Mouse (Mus musculus): ENCODE measurements at regions not wholly inside any gene's neighbourhood (a gene's known extent, or its start where the extent isn't known, plus 50 kb on each side); places are given as distances from the start of the nearest gene placed in this dataset.

DNA sequence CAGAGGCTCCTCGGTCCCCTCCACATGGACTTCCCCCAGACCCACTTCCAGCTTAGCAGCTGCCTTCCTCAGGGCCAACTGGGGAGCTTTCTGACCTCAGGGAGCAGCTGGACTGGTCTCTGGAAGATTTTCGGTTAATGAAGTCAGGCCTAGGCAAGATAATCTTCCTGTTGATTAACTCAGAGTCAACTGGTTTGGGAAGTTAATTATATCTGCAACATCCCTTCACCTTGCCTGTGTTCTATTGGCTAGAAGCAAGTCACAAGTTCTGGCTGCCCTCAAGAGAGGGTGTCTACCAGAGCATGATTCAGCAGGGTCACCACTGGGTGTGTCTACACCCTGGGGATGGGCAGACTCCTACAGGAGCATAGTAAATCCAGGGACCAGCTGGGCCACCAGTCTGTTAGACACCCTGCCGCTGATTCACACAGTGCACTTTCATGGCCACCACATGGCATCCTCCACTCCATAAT, 53.9 kb upstream of the Maml3 start:
- no peak for DNase-seq (ENCODE audit: low spot score)

DNA sequence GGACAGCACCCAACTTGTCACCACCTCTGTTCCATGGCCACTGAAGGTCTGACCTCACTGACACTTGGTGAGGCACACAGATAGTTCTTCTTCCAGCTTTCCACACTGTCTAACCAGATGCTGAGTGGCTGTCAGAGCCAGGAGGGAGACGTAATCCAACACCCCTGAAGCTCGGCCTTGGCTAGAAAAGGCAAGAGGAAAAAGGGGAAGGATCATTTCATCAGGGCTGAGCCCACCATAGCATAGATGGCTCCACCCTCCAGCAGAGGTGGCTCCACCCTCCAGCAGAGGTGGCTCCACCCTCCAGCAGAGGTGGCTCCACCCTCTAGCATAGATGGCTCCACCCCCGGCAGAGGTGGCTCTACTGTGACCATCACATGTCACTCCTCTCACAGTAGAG, 56.8 kb upstream of the Maml3 start:
- DNase-seq (ENCODE audit: low spot score): no peak

GRCm38 (mm10) chr3:52163990-52164389, 59.1 kb upstream of the Maml3 start:
- no peak for DNase-seq (ENCODE audit: low spot score)

- no peak for DNase-seq (ENCODE audit: low spot score)
These were observed 62.5 kb upstream of the Maml3 start for GRCm38 (mm10) chr3:52167420-52167819.

- no peak for DNase-seq (ENCODE audit: low spot score)
These were observed 66.0 kb upstream of the Maml3 start for GRCm38 (mm10) chr3:52170847-52171246.

DNA sequence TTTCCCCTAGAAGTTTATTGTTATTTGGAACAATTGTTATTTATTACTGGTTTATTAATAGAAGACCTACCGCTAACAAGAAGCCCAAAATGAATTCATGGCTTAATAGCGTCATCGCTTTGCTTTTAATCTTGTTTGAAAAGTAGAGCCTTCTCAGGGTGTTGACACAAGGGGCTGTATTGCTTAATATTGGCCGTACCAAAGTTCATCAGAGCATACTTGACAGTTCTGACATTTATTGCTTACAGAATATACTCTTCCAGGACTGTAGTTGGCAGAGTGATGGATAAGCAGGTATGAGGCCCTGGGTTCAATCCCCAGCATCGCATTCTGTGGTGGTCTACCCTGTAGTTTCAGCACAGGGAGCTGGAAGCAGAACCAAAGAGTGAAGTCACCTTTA, 66.4 kb upstream of the Maml3 start:
- no peak for DNase-seq (ENCODE audit: low spot score)

- DNase-seq (ENCODE audit: low spot score): no peak
These were observed 68.6 kb upstream of the Maml3 start for GRCm38 (mm10) chr3:52173490-52173889.

- DNase-seq (ENCODE audit: low spot score): no peak
These were observed 71.2 kb upstream of the Maml3 start for GRCm38 (mm10) chr3:52176108-52176507.

- no peak for DNase-seq (ENCODE audit: low spot score)
These were observed 74.0 kb upstream of the Maml3 start for GRCm38 (mm10) chr3:52178851-52179250.

GRCm38 (mm10) chr3:52179686-52180085, 74.8 kb upstream of the Maml3 start:
- DNase-seq (ENCODE audit: low spot score): peak; percentile 77

DNA sequence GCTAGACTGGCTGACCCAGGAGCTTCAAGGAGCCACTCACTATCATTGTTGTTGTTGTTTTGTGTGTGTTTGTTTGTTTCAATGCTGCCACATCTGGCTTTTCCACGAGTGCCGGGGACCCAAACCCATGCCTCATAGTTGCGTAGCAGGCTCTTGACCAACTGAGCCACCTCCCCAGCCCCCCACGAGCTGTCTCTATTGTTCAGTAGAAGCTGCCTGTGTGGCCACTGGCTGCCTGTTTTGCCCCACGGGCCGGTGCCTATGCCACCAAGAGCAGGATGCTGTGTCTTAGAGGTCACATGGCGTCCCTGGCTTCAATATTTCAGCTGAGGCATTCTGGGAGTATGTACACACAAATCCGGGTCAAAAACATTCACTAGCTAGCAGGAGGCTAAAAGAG, 75.4 kb upstream of the Maml3 start:
- DNase-seq (ENCODE audit: low spot score): peak; percentile 34

DNA sequence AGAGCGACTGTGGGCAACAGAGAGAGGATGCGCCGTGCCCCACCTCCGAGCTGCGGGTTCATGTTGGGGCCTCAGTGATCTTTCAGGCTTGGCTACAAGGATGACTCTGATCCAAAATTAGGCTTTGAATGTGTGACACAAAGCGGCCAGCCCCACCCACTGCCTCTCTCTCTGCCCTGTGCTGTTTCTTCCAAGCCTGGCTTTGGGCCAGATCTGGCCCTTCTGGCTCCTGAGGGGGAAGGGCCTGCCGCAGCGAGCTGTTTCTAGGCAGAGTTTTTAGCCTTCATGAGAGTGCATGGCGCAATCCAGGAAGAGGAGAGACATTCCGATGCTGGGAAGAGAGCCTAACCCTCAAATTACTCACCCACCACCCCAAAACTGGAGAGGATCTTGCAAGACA, 75.9 kb upstream of the Maml3 start:
- peak; percentile 56 for DNase-seq (ENCODE audit: low spot score)

- DNase-seq (ENCODE audit: low spot score): no peak
These were observed 76.6 kb upstream of the Maml3 start for GRCm38 (mm10) chr3:52181326-52182101.

GRCm38 (mm10) chr3:52184241-52184640, 79.4 kb upstream of the Maml3 start:
- no peak for DNase-seq (ENCODE audit: low spot score)

GRCm38 (mm10) chr3:52185351-52185750, 80.5 kb upstream of the Maml3 start:
- no peak for DNase-seq (ENCODE audit: low spot score)

DNA sequence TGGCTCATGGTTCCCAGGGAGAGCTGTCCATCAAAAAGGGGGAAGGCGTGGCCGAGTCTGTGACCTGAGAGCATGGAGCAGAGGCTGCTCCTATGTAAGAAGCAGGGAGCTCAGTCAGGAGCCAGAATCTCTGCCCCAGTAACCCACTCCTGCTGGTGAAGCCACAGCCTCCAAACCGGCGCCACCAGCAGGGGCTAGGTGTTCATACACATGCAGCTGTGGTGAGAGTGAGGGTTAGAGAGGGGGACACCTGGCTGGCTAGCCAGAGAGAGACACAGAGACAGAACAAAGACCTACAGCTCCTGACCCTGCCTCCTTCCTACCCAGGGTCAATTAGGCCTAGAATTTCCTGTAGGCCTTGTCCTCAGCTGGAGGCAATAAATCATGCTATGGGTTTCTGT, 80.7 kb upstream of the Foxo1 start:
- no peak for DNase-seq (ENCODE audit: low spot score)

DNA sequence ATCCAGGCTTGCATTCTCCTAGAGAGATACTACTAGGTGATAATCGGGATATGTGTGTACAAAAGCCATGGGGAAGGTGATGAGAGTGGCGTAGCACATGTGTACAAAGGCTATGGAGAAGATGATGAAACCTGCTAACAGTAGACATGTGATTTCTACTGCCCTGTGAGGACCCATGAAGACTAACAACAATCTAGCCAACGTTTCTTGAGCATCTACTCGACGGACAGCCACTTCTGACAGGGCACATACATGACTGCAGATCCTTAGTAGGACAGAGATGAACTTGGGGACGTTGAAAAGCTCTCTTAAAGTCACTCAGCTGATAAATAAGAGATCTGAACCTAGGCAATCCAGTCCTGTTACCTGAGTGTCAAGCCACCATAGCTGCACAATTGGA, 79.8 kb upstream of the Foxo1 start:
- no peak for DNase-seq (ENCODE audit: low spot score)

- DNase-seq (ENCODE audit: low spot score): no peak
These were observed 79.1 kb upstream of the Foxo1 start for GRCm38 (mm10) chr3:52189016-52189415.

DNA sequence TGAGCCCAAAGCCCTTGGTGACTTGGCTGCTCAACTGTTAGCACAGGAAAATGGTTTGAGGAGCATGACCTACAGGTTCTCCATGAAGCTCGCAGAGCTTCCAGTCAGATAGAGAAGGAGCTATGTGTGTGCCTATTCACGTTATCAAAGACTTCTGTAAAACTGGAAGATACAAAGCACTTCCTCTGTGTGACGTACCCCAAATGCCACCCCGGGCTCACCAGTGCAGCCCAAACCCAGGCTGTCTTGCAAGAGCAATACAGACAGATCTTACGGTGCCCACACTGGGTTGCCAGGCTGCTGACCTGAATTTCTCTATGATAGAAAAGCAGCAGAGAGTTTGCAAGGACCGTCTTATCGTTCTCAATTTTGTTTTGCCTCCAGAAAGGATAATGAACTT, 78.1 kb upstream of the Foxo1 start:
- DNase-seq (ENCODE audit: low spot score): no peak

DNA sequence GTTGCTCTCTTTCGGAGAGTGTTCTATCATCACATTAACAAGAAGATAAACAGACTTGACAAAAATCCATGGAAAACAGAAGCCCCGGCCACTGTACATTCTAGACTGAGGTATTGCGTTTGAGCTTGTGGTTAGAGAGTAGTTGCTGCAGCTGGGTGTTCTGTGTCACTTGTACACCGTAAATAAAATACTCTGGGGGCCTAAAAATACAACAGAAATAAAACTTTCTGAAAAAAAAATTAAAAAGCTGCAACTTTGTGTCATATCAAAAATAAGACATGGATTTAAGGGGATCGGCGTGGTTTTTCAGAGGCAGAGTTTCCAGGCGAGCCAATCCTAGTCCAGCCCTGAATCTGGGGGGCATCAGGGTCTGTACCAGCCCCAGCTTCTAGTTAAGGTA, 75.1 kb upstream of the Foxo1 start:
- no peak for DNase-seq (ENCODE audit: low spot score)

- no peak for DNase-seq (ENCODE audit: low spot score)
These were observed 73.9 kb upstream of the Foxo1 start for GRCm38 (mm10) chr3:52194216-52194615.

DNA sequence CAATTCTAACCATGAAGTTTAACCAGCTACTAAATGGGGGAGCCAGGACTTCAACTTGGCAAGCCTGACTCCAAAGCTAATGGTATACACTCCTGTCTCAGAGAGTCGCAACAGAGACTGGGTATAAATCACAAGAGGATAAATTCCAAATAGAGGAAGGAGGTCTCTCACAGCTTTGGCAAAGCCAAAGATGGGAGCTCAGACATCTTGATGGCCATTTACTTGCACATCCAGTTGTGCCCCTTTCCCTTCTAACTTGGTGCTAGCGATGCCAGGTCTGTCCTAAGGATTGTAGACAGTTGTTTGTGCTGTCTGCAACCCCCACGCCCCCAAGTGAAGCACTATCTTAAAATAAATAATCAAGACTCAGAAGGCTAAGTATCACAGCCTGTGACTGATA, 72.7 kb upstream of the Foxo1 start:
- no peak for DNase-seq (ENCODE audit: low spot score)

DNA sequence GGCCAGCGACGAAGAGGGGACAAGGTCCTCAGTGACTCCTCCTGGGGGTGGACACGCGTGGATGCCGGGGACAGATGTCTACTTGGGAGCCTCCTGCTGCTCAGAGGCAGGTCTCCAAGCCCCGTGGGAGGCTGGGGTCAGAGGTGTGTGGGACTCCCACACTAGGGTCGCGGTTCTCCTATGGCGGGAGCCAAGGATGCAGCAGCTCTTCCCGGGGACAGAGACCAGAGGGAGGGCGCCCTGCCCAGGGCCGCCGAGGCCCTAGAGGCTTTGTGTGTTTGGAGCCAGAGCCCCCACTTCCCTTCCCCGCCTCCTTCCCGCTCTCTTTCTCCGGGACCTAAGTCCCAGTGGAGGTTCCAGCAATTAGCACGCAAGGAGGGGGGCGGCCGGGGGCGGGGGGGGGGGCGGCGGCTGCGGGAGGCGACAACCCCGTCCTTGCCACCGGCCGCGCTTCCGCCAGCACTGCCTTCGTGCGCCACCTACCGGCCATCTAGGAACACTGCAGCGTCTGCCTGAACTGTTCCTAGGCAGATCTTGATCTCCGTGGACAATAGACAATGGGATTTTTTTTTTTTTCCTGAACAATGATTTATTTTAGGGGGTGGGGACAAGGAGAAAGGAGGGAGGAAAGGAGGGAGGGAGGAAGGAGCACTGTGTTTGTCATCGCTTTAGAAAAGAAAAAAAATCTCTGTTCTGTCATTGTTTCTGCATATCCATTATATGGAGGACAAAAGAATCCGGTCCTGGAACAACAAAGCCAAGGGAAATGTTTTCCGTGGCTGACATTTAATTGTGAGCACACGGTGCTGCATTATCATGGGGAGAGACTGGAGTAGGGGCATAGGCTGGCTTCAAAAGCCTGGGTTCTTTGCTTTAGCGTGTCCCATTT, 71.8 kb upstream of the Foxo1 start:
- peak; percentile 96 for DNase-seq (ENCODE audit: low spot score)
